Mouse (Mus musculus) thymus, postnatal 10 days (tissue): ENCODE measurements around the gene Ciita.

Experiments used
- DNase-seq, 2 experiments: peaks; one replicate each; pipeline ENCODE4 v3.0.0; 2021; ENCODE audit warnings: low spot score in 2 of 2

Ciita gene

DNA sequence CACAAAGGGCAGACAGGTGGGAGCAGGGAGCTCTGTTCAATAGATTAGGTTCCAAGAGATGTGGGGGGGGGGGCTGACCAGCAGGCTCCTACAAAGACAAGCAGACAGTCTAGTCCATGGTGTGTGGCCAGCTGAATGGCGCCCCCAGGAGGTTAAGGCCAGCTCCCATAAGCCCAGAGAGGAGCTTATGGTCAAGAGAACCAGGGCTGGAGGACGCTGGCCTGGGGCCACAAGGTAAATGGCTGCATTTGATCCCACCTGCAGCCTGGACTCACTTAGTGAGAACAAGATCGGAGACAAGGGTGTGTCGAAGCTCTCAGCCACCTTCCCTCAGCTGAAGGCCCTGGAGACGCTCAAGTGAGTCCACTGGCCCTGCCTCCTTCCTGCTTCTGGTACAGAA lies 38.2 kb downstream of the Ciita start:
- DNase-seq: no peak

GRCm38 (mm10) chr16:10520908-10521614 lies 41.2 kb downstream of the Ciita start:
- DNase-seq: peak in 1 of 2 experiments; percentile 63

DNA sequence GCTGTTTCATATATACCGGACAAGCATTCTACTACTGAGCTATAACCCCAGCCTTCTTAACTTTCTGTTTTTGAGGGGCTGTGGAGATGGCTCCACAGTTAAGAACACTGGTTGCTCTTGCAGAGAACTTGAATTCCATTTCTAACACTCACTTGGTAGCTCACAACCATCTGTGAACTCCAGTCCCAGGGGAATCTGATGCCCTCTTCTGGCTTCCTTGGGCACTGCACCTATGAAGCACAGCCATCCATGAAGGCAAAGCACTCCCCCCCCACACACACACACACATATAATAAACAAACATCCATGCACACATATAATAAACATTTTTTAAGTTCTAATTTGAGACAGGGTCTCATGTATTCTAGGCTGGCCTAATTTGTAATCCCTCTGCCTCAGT lies 43.0 kb downstream of the Ciita start:
- peak; percentile 68 to 82 for DNase-seq

DNA sequence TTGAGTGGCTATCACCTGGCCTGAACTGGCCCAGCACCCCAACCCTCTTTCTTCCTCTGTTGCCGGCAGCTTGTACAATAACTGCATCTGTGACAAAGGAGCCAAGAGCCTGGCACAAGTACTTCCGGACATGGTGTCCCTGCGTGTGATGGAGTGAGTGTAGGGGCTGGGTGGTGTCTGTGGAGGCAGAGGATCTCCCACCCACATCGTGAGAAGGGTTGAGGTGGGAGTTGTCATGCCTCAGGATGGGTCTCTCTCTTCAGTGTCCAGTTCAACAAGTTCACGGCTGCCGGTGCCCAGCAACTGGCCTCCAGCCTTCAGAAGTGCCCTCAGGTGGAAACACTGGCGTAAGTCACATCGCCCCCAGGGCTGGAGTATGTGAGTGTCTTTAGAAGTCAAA lies 43.8 kb downstream of the Ciita start:
- no peak for DNase-seq

DNA sequence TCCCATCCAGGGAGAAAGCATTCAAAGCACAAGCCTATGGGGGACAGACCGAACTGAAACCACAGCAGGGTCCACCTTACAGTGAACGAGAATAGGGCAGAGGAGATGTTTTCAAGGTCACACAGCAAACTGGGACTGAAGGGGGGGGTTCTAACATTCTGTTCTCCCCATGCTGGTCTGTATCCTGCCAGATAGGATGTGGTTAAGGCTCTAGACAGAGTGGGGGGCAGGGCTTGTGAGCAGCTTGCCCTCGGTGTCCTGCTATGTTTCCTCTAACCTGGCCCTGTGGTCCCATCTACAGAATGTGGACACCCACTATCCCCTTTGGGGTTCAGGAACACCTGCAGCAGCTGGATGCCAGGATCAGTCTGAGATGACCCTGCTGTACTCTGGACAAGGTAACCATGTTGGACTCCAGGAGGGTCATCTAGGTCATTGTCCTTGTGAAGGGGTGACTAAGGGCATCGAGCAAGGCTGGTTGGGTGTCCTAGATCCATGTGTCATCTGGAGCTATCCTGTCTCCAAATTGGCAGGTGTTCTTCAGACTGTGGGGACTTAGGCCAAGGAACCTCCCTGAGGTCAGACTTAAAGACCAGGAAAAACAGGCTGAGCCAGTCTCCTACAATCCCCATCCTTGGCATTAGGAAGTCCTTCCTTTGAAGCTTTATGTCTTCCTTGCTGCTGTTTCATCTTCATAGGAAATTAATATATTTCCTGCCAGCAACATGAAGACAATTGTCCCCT lies 45.2 kb downstream of the Ciita start:
- no peak for DNase-seq

GRCm38 (mm10) chr16:10525610-10525980 lies 45.7 kb downstream of the Ciita start:
- DNase-seq: no peak

DNA sequence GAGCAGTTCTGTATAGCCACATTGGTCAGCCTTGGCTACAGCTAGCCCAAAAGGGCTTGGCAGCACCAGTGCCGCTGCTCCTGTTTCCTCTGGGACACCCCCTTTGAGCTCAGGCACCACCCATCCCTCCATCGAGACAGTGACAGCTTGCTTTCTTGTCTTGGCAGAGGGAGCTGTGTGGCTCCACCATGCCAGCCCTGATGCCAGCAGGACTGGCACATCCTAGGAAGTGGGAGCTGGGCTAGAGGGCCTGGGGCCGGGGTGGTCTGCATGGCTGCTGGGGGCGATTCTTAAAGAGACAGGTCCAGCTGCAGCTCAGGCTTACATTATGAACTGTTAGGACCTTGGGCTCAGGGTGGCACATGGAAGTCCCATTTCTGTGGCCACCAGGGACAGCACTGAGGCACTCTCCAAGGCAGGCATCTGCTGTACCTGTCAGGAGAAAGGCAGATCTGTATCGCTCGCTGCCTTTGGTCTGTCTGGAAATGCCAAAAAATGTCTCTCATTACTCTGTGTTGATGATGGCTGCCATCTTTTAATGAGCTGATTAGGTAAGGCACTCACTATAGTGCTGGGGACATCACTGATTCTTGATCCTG lies 47.3 kb downstream of the Ciita start:
- no peak for DNase-seq

DNA sequence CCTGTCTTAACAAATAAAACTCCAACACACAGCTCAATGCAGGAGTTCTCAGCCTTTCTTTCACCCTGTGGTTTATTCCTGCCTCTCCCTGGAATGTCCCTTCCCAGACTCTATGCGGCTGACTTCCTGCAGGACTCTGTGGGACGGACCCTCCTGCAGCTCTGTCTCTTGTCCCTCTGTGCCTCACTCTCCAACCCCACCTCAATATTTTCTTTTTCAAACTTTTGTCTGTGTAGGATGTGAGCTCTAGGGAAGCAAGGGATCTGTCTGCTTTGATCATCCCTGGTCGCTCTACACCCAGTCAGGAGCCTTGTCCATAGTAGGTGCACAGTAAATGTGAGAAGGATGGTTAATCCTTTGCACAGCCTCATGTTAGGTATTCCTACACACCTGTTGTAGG lies 48.5 kb downstream of the Ciita start:
- no peak for DNase-seq

- DNase-seq: no peak
Observed at GRCm38 (mm10) chr16:10530179-10530578, 50.3 kb downstream of the Ciita start.

GRCm38 (mm10) chr16:10533781-10534180 lies 53.9 kb downstream of the Ciita start:
- no peak for DNase-seq

GRCm38 (mm10) chr16:10534567-10534966 lies 54.7 kb downstream of the Ciita start:
- no peak for DNase-seq

DNA sequence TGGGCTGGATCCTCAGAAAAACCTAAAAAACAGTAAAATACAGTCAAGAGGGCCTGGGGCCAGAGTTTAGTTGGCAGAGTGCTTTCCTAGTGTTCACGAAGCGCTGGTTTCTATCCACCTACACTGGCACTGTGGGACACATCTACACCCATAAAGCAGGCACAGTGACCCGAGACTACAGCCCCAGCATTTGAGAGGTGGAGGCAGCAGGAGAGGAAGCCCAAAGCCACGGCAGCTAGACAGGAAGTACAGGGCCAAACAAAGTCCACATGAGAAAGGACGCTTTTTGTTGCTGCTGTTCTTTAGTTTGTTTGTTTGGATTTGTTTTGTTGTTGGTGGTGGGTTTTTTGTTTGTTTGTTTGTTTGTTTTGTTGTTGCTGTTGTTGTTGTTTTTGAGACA lies 56.5 kb downstream of the Ciita start:
- DNase-seq: no peak

DNA sequence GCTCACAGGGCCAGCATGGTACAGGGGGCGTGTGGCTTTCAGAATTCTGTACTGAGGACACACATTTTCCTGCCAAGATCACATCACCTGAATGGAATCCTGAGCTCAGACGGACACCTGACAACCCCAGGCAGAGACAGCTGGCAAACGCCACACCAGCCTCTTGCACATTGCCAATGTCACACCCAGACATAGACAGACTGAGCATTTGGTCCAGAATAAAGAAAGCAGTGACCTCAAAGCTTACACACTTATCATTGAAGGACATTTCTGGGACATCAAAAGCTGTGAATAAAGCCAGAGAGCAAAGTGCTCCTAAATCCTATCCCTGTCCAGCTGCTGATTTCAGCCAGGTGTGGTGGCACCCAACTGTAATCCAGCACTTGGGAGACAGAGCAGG lies 57.1 kb downstream of the Ciita start:
- DNase-seq: no peak

GRCm38 (mm10) chr16:10540763-10541597 lies 61.1 kb downstream of the Ciita start:
- no peak for DNase-seq

DNA sequence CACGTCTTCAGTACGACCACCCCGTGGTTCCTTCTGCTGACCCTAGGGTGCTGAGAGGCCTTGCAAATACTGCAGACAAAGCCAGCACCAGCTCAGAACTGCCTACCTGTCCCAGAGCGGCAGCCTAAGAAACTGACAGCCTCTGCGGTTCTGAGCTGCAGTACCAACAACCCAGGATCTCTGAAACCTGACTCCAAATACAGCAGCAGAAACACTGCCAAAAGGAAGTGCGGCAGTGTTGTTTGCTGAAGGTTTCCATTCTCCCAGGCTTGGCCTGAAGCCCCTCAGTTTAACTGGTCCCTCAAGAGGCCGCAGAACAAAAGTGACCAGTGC lies 61.7 kb downstream of the Ciita start:
- DNase-seq: no peak

- peak in 1 of 2 experiments; percentile 20 for DNase-seq
Observed at GRCm38 (mm10) chr16:10542266-10542665, 62.4 kb downstream of the Ciita start.

- DNase-seq: peak; percentile 93 to 96
Observed at GRCm38 (mm10) chr16:10542698-10543365, 63.0 kb downstream of the Ciita start, which contains the start of gene Dexi. Gene Dexi, minus strand, starts transcription at chr16:10543054.

- DNase-seq: peak; percentile 94 to 95
Observed at GRCm38 (mm10) chr16:10544995-10545622, 65.2 kb downstream of the Ciita start, which contains the start of gene Clec16a. Gene Clec16a, plus strand, starts transcription at chr16:10545339.

DNA sequence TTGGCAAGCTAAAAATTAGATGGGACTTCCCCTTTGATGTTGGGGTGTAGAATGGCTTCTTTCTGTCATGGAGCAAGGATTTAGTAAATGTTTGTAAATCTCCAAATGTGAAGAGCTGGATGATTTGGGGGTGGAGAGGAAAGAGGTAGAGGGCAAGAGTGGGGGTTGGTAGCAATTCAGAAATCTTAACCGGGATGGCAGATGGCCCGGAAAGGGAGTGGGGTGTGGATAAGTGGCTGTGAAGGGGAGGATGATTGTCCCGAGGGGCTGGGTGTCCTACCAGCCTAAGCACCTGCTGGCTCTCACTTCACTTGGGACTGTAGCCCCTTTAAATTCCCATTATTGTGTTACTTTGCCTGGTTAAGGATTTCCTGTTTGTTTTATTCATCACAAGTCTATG lies 67.0 kb downstream of the Ciita start:
- no peak for DNase-seq

- no peak for DNase-seq
Observed at GRCm38 (mm10) chr16:10548938-10549337, 69.1 kb downstream of the Ciita start.

DNA sequence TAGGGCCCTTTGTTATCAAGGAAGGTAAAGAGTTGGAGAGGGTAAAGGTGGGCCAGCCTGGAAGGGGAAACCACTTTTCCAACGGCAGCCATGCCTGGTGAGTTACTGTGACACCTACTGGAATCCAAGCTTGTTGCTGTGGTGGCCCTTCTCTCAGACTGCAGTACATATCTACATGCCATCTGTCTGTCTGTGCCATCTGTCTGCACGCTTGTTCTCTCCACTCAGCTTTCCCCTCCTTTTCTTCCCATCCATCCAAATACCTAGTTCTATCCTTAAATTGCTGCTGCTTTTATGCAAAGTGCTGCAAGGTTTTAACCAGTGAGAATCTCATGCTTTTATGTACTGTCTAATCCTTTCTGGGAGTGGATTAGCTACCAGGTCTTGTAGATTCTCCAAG lies 69.7 kb downstream of the Ciita start:
- DNase-seq: no peak
